Mouse (Mus musculus): ENCODE data around the gene Prrx2.

Prrx2 gene

GRCm38 (mm10) chr2:30870863-30871262, 36.1 kb downstream of the Prrx2 start:
- DNase-seq (ENCODE audit: low spot score in 2 of 2), result no peak

GRCm38 (mm10) chr2:30872669-30873068, 37.9 kb downstream of the Prrx2 start:
- DNase-seq (ENCODE audit: low spot score in 2 of 2), result no peak

- DNase-seq (ENCODE audit: low spot score in 2 of 2), result no peak
Observed at GRCm38 (mm10) chr2:30874445-30874844, 39.7 kb downstream of the Prrx2 start.

GRCm38 (mm10) chr2:30875096-30875495, 40.3 kb downstream of the Prrx2 start:
- no peak for DNase-seq (ENCODE audit: low spot score in 2 of 2)

- DNase-seq (ENCODE audit: low spot score in 2 of 2), result no peak
Observed at GRCm38 (mm10) chr2:30875621-30876432, 41.1 kb downstream of the Prrx2 start.

- DNase-seq (ENCODE audit: low spot score in 2 of 2), result no peak
Observed at GRCm38 (mm10) chr2:30879481-30879880, 44.7 kb downstream of the Prrx2 start.

- DNase-seq (ENCODE audit: low spot score in 2 of 2), result no peak
Observed at GRCm38 (mm10) chr2:30881215-30881614, 46.4 kb downstream of the Prrx2 start.

GRCm38 (mm10) chr2:30884852-30885373, 50.1 kb downstream of the Prrx2 start:
- DNase-seq (ENCODE audit: low spot score in 2 of 2), result no peak

- DNase-seq (ENCODE audit: low spot score in 2 of 2), result no peak
Observed at GRCm38 (mm10) chr2:30885453-30886163, 50.8 kb downstream of the Prrx2 start.

- DNase-seq (ENCODE audit: low spot score in 2 of 2), result peak; percentile 14 to 50
Observed at GRCm38 (mm10) chr2:30891002-30891401, 56.2 kb downstream of the Prrx2 start.

- no peak for DNase-seq (ENCODE audit: low spot score in 2 of 2)
Observed at GRCm38 (mm10) chr2:30893399-30893798, 58.6 kb downstream of the Prrx2 start.

GRCm38 (mm10) chr2:30893946-30894345, 59.2 kb downstream of the Prrx2 start:
- DNase-seq (ENCODE audit: low spot score in 2 of 2), result no peak

- no peak for DNase-seq (ENCODE audit: low spot score in 2 of 2)
Observed at GRCm38 (mm10) chr2:30897291-30897690, 62.5 kb downstream of the Prrx2 start.

- no peak for DNase-seq (ENCODE audit: low spot score in 2 of 2)
Observed at GRCm38 (mm10) chr2:30899397-30900069, 64.8 kb downstream of the Prrx2 start.

GRCm38 (mm10) chr2:30901646-30902160, 66.9 kb downstream of the Prrx2 start:
- DNase-seq (ENCODE audit: low spot score in 2 of 2), result no peak

- no peak for DNase-seq (ENCODE audit: low spot score in 2 of 2)
Observed at GRCm38 (mm10) chr2:30902256-30902655, 67.5 kb downstream of the Prrx2 start.

- no peak for DNase-seq (ENCODE audit: low spot score in 2 of 2)
Observed at GRCm38 (mm10) chr2:30902726-30903722, 68.3 kb downstream of the Prrx2 start.

- DNase-seq (ENCODE audit: low spot score in 2 of 2), result no peak
Observed at GRCm38 (mm10) chr2:30904231-30904630, 69.5 kb downstream of the Prrx2 start.

GRCm38 (mm10) chr2:30904991-30905390, 70.2 kb downstream of the Prrx2 start:
- DNase-seq (ENCODE audit: low spot score in 2 of 2), result no peak

- no peak for DNase-seq (ENCODE audit: low spot score in 2 of 2)
Observed at GRCm38 (mm10) chr2:30905906-30906305, 71.1 kb downstream of the Prrx2 start.

- no peak for DNase-seq (ENCODE audit: low spot score in 2 of 2)
Observed at GRCm38 (mm10) chr2:30906641-30907040, 71.9 kb downstream of the Prrx2 start.

All from spleen, postnatal 10 days (tissue).